Mouse (Mus musculus): ENCODE measurements around the gene Uqcc3. TPM values are rescaled to one million over a fixed set of nuclear protein-coding genes. Genes with fewer than 3 reads are reported as not detected.

Gene Uqcc3
- polyA plus RNA-seq, 1 experiment, result 40.0 TPM

DNA sequence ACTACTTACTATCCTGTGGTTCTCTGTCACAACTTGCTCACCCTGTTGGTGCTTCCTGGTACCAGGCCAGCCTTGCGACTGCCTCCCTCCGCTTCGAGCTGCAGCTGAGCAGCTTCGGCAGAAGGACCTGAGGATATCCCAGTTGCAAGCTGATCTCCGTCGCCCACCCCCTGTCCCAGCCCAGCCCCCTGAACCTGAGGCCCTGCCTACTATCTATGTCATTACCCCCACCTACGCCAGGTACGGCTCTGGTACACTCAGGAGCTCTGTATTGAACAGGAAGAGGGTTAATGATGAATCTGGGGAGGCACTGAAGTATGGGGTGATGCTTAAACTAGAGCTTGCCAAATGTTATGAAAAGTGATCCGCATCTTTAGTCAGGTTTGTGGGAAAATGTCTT, 41.0 kb upstream of the Uqcc3 start:
- Histone ChIP-seq H3K36me3 (ENCODE audit: control insufficient read depth, insufficient read depth, low read length) (no peaks in the 10 kb centered on the region), H3K4me1 (ENCODE audit: control insufficient read depth, insufficient read depth, low read length) (peaks cover 8% of the 10 kb centered on the region), H3K27ac (ENCODE audit: control insufficient read depth, insufficient read depth, low read depth, low read length) (no peak overlapping the region), H3K27me3 (ENCODE audit: control insufficient read depth, insufficient read depth, low read length) (no peaks in the 10 kb centered on the region), H3K4me3 (ENCODE audit: control insufficient read depth, low read depth, low read length) (no peak overlapping the region)
- TF ChIP-seq CTCF (IDR thresholded peaks at IDR 0.05; ENCODE audit: control insufficient read depth, insufficient read depth, insufficient replicate concordance, low read depth, low read length) (no peak), POLR2A (IDR thresholded peaks at IDR 0.05; ENCODE audit: control insufficient read depth, low read depth, low read length) (no peak)

- H3K4me3 ChIP-seq (ENCODE audit: control insufficient read depth, low read depth, low read length), result peak overlapping the region; percentile 88
- TF ChIP-seq CTCF (IDR thresholded peaks at IDR 0.05; ENCODE audit: control insufficient read depth, insufficient read depth, insufficient replicate concordance, low read depth, low read length) (no peak), POLR2A (IDR thresholded peaks at IDR 0.05; ENCODE audit: control insufficient read depth, low read depth, low read length) (no peak)
These were observed 40.1 kb upstream of the Uqcc3 start for GRCm38 (mm10) chr19:8920836-8921291.

DNA sequence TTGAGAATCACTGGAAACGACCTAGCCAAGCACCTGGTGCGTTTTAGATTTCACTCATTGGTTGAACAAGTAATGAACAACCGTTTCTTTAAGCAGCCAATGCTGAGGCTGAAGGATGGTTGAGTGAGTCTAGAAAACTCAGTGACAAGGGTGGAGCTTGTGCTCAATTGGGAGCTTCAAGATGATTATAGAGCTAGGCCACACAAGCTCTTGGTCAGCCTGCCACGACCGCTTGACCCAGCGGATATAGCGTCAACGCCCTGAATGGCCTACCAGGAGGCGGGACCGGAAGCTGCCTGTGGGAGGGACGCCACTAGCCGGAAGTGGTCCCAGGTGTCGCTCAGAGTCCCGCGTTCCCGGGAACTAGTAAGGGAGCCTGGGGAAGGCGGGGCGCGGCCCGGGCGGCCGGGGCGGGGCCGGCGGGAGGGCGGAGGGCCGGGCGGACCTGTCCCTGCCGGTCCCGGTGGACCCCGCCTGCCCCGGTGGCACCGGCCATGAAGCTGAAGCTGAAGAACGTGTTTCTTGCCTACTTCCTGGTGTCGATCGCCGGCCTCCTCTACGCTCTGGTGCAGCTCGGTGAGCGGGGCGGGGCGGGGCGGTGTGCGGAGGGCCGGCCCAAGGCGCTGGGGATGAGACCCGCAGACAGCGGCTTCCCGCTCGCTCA, 39.5 kb upstream of the Uqcc3 start, which contains the start of gene B3gat3:
TSS of gene B3gat3 (plus strand) at position 302 of the 664 bp plus-strand sequence.
- Histone ChIP-seq H3K4me1 (ENCODE audit: control insufficient read depth, insufficient read depth, low read length) (peaks cover 8% of the 10 kb centered on the region), H3K27me3 (ENCODE audit: control insufficient read depth, insufficient read depth, low read length) (no peaks in the 10 kb centered on the region), H3K4me3 (ENCODE audit: control insufficient read depth, low read depth, low read length) (peak within 1 kb of the TSS; percentile 88), H3K27ac (ENCODE audit: control insufficient read depth, insufficient read depth, low read depth, low read length) (peak within 1 kb of the TSS; percentile 88), H3K36me3 (ENCODE audit: control insufficient read depth, insufficient read depth, low read length) (peaks cover under 1% of the 10 kb centered on the region; the same call in 1 of the 2 replicates)
- TF ChIP-seq POLR2A (IDR thresholded peaks at IDR 0.05; ENCODE audit: control insufficient read depth, low read depth, low read length) (peak; percentile 98), CTCF (IDR thresholded peaks at IDR 0.05; ENCODE audit: control insufficient read depth, insufficient read depth, insufficient replicate concordance, low read depth, low read length) (no peak)

More at GRCm38 (mm10) chr19:8920836-8921291, 40.1 kb upstream of the Uqcc3 start:
- peak overlapping the region; percentile 24 for H3K27ac ChIP-seq (ENCODE audit: control insufficient read depth, insufficient read depth, low read depth, low read length)
- peaks cover 8% of the 10 kb centered on the region for H3K4me1 ChIP-seq (ENCODE audit: control insufficient read depth, insufficient read depth, low read length)
- no peaks in the 10 kb centered on the region for H3K27me3 ChIP-seq (ENCODE audit: control insufficient read depth, insufficient read depth, low read length)
- H3K36me3 ChIP-seq (ENCODE audit: control insufficient read depth, insufficient read depth, low read length), result no peaks in the 10 kb centered on the region

DNA sequence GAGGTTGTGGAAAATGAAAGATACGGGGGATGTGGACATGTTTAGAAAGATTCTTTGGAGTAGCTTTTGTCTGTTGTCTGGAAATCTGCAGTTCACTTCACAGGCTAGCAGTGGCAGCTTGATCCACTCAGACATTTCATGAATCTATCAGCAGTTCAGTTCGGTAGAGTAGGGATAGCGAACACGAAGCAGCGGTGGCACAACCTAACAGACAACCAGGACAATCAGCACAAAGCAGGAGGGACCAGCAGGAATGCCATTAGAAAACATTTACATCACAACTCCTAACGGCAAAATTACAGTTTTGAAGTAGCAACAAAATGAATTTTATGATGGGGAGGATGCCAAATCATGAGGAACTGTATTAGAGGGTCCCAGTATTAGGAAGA, 39.0 kb upstream of the Uqcc3 start:
- H3K4me3 ChIP-seq (ENCODE audit: control insufficient read depth, low read depth, low read length), result peak overlapping the region; percentile 88; the same call in 1 of the 2 replicates
- H3K36me3 ChIP-seq (ENCODE audit: control insufficient read depth, insufficient read depth, low read length), result peaks cover 3% of the 10 kb centered on the region; the same call in 1 of the 2 replicates
- H3K27me3 ChIP-seq (ENCODE audit: control insufficient read depth, insufficient read depth, low read length), result no peaks in the 10 kb centered on the region
- H3K27ac ChIP-seq (ENCODE audit: control insufficient read depth, insufficient read depth, low read depth, low read length), result peak overlapping the region; percentile 88
- peaks cover 8% of the 10 kb centered on the region for H3K4me1 ChIP-seq (ENCODE audit: control insufficient read depth, insufficient read depth, low read length)
- TF ChIP-seq CTCF (IDR thresholded peaks at IDR 0.05; ENCODE audit: control insufficient read depth, insufficient read depth, insufficient replicate concordance, low read depth, low read length), result no peak
- TF ChIP-seq POLR2A (IDR thresholded peaks at IDR 0.05; ENCODE audit: control insufficient read depth, low read depth, low read length), result no peak

DNA sequence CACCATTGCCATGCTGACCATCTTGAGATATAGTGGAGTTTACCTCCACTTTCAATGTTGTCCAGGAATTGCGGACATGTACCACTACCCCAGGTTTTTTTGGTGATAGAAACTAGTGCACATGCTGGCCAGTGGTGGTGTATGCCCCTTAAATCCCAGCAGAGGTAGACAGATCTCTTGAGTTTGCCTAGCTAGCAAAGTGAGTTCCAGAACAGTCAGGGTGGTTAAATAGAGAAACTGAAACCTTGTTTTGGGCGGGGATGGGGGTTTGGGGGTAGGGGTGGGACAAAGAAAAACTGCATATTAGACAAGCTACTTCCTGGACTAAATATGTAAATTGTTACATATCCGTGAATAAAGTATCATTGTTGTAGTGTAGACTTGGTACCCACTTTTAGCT, 38.3 kb upstream of the Uqcc3 start:
- no peak overlapping the region for H3K27ac ChIP-seq (ENCODE audit: control insufficient read depth, insufficient read depth, low read depth, low read length)
- H3K4me1 ChIP-seq (ENCODE audit: control insufficient read depth, insufficient read depth, low read length), result peaks cover 8% of the 10 kb centered on the region
- no peaks in the 10 kb centered on the region for H3K27me3 ChIP-seq (ENCODE audit: control insufficient read depth, insufficient read depth, low read length)
- peaks cover 3% of the 10 kb centered on the region; the same call in 1 of the 2 replicates for H3K36me3 ChIP-seq (ENCODE audit: control insufficient read depth, insufficient read depth, low read length)
- no peak for TF ChIP-seq CTCF (IDR thresholded peaks at IDR 0.05; ENCODE audit: control insufficient read depth, insufficient read depth, insufficient replicate concordance, low read depth, low read length)
- no peak for TF ChIP-seq POLR2A (IDR thresholded peaks at IDR 0.05; ENCODE audit: control insufficient read depth, low read depth, low read length)
- no peak overlapping the region for H3K4me3 ChIP-seq (ENCODE audit: control insufficient read depth, low read depth, low read length)

DNA sequence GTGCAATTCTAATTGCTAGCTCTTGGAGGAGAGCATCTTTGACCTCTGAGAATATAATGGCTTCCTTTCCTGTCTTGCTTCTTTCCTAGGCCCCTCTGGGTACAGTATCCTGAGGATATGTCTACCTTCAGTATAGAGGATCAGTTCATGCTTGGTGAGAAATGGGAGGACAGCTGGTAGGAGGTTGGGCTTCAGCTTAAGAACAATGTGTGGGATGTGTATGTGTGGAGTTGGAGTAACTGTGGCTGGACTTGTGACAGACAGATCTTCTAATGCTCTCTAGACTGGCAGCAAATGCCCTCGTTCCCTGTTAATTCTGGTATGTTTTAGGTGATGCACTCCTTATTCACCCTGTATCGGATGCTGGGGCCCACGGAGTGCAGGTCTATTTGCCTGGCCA, 33.5 kb upstream of the Uqcc3 start:
- H3K4me1 ChIP-seq (ENCODE audit: control insufficient read depth, insufficient read depth, low read length), result no peaks in the 10 kb centered on the region; the same call in 1 of the 2 replicates
- TF ChIP-seq POLR2A (IDR thresholded peaks at IDR 0.05; ENCODE audit: control insufficient read depth, low read depth, low read length) (no peak), CTCF (IDR thresholded peaks at IDR 0.05; ENCODE audit: control insufficient read depth, insufficient read depth, insufficient replicate concordance, low read depth, low read length) (no peak)
- H3K27me3 ChIP-seq (ENCODE audit: control insufficient read depth, insufficient read depth, low read length), result no peaks in the 10 kb centered on the region
- no peak overlapping the region for H3K4me3 ChIP-seq (ENCODE audit: control insufficient read depth, low read depth, low read length)
- peaks cover 8% of the 10 kb centered on the region for H3K36me3 ChIP-seq (ENCODE audit: control insufficient read depth, insufficient read depth, low read length)
- no peak overlapping the region for H3K27ac ChIP-seq (ENCODE audit: control insufficient read depth, insufficient read depth, low read depth, low read length)

DNA sequence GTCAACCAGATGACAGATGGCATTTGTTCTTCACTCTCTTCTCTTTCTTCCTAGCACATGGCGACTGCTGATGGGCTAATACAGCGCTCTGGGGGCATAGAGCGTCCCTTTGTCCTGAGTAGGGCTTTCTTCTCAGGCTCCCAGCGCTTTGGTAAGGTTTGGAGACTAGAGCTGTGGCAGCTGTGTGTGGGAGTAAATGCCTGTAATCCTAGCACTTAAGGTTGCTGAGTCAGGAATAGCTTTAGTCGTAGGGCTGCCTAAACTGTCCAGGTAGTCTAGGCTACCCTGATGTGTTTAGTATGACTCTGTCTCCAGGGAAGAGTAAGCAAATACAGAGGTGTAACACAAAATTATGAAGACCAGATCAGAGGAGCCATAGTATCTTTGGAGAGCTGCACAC, 31.1 kb upstream of the Uqcc3 start:
- no peaks in the 10 kb centered on the region for H3K4me1 ChIP-seq (ENCODE audit: control insufficient read depth, insufficient read depth, low read length)
- no peak overlapping the region for H3K4me3 ChIP-seq (ENCODE audit: control insufficient read depth, low read depth, low read length)
- no peak for TF ChIP-seq POLR2A (IDR thresholded peaks at IDR 0.05; ENCODE audit: control insufficient read depth, low read depth, low read length)
- no peak overlapping the region for H3K27ac ChIP-seq (ENCODE audit: control insufficient read depth, insufficient read depth, low read depth, low read length)
- peaks cover 11% of the 10 kb centered on the region for H3K36me3 ChIP-seq (ENCODE audit: control insufficient read depth, insufficient read depth, low read length)
- H3K27me3 ChIP-seq (ENCODE audit: control insufficient read depth, insufficient read depth, low read length), result no peaks in the 10 kb centered on the region
